Mouse (Mus musculus) embryonic fibroblast, embryonic 13.5 days (primary cell): ENCODE data around the gene Ngly1.

Experiments
- CTCF ChIP-seq: IDR thresholded peaks from 2 replicates; pipeline ENCODE4 v1.5.1; 2011; ENCODE audit warnings: mild to moderate bottlenecking, control low read depth, low read length, moderate library complexity, borderline replicate concordance; ENCODE audit not compliant: insufficient read depth
- POLR2A ChIP-seq: IDR thresholded peaks from 2 replicates; pipeline ENCODE4 v1.6.1; 2011; ENCODE audit warnings: low read depth, mild to moderate bottlenecking, control low read depth, low read length, moderate library complexity

GRCm38 (mm10) chr14:16269776-16270175 lies 20.7 kb downstream of the Ngly1 start:
- TF ChIP-seq CTCF: no peak
- no peak for TF ChIP-seq POLR2A
